Mouse (Mus musculus): ENCODE data around the gene Unk.

DNA sequence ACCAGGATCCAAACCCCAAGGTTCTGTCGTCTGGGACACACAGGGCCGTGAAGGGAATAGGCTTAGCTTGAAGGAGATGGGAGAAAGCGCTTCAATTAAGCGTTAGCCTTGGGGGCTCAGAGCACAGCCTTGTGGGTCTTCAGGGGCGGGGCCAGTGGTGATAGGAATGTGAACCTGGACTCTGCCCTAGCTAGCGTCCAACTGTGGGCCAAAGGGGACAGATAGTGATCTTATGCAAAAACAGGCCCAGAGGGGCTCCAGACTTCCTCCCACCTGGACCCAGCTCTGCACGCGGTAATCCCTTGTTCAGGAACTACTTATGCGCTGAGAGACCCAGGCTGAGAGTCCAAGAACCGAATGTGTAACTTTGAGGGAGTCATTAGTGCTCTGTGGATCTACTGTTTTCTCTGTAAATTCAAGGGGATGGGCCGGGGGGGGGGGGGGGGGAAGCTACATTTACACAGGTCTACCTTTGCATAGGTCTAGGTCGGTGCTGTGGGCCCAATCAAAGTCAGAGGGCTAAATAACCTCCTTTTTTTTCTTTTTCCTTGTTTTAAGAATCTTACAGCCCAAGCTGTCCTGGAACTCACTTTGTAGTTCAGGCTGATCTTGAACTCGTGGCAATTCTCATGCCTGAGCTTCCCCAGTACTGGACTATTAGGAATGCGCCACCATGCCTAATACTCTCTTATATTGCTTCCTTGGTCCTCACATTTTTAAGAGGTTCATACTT is 18.4 kb upstream of the Unk start:
- TF ChIP-seq POLR2A (IDR thresholded peaks at IDR 0.05; ENCODE audit: borderline replicate concordance, low read depth, low read length) (no peak), CTCF (IDR thresholded peaks at IDR 0.05; ENCODE audit: low read depth, low read length) (no peak)
